Mouse (Mus musculus): ENCODE data around the gene Grb7. TPM values are rescaled to one million over a fixed set of nuclear protein-coding genes. Genes with fewer than 3 reads are reported as not detected.

Grb7 gene
- polyA plus RNA-seq, 1 experiment from 2014 or later: 4.4 TPM

DNA sequence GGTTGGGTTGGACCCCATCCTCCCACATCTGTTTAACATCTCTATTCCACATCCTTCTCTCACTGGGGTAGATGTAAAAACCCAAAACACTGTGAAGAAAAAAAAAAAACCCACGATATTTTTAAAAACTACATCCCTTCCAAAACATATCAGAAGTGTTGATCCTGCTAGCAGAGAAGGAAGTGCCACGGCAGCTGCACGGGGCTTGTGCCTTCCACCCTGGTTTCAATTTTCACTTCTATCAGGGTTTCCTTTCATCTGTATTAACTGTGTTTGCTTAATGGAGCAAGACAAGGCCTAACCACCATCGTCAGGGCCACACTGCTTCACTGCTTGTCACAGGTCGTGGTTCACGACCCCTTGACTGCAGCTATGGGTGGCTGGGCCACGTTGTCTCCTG, 46.8 kb downstream of the Grb7 start:
- no peaks in the 10 kb centered on the region for H3K36me3 ChIP-seq
- no peak overlapping the region for H3K9ac ChIP-seq
- 9% methylated on average over 7 of the region's 7 CpGs for WGBS
- H3K9me3 ChIP-seq (replicated peaks): no peaks in the 10 kb centered on the region
- no peak overlapping the region for H3K27ac ChIP-seq
- ATAC-seq (ENCODE audit: low FRiP score): no peak
- H3K27me3 ChIP-seq: 0 out of 2 replicates have a peak, but pooled peaks cover 4% of the 10 kb centered on the region
- no peak overlapping the region for H3K4me2 ChIP-seq (replicated peaks)
- H3K4me3 ChIP-seq: no peak overlapping the region
- H3K4me1 ChIP-seq: peaks cover 16% of the 10 kb centered on the region

- no peak overlapping the region for H3K4me2 ChIP-seq (replicated peaks)
- H3K9ac ChIP-seq: no peak overlapping the region
- H3K4me1 ChIP-seq: peaks cover 16% of the 10 kb centered on the region
- 0 out of 2 replicates have a peak, but pooled peaks cover 4% of the 10 kb centered on the region for H3K27me3 ChIP-seq
- no peak overlapping the region for H3K4me3 ChIP-seq
- WGBS: 52% methylated on average over 9 of the region's 9 CpGs
- no peak for ATAC-seq (ENCODE audit: low FRiP score)
- no peaks in the 10 kb centered on the region for H3K9me3 ChIP-seq (replicated peaks)
- H3K36me3 ChIP-seq: no peaks in the 10 kb centered on the region
- H3K27ac ChIP-seq: no peak overlapping the region
Observed at GRCm38 (mm10) chr11:98493394-98493793, 47.2 kb downstream of the Grb7 start.

DNA sequence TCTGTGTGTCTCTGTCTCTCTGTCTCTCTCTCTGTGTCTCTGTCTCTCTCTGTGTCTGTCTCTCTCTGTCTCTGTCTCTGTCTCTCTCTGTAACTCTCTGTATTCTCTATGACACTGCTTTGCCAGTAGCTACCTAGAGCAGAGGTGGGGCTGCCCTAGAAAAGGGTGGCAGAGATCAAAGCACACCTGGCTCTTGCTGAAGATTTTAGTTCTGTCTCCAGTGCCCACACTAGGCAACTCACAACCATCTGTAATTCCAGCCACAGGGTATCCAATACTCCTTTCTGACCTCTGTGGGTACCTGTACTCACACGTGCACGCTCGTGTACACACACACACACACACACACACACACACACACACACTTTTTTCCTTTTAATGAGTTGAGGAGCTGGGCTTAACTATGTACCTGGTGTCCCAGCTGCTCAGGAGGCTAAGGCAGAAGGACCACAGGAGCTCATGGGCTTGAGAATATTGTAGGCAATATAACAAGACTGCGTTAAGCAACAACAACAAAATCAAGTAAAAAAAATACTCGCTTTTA, 49.1 kb downstream of the Grb7 start:
- Histone ChIP-seq H3K27ac (no peak overlapping the region), H3K4me3 (no peak overlapping the region), H3K27me3 (0 out of 2 replicates have a peak, but pooled peaks cover 4% of the 10 kb centered on the region), H3K9me3 (replicated peaks) (no peaks in the 10 kb centered on the region), H3K9ac (no peak overlapping the region), H3K4me2 (replicated peaks) (no peak overlapping the region), H3K36me3 (no peaks in the 10 kb centered on the region), H3K4me1 (peaks cover 10% of the 10 kb centered on the region)
- WGBS: 81% methylated on average over 5 of the region's 5 CpGs
- ATAC-seq (ENCODE audit: low FRiP score): no peak

DNA sequence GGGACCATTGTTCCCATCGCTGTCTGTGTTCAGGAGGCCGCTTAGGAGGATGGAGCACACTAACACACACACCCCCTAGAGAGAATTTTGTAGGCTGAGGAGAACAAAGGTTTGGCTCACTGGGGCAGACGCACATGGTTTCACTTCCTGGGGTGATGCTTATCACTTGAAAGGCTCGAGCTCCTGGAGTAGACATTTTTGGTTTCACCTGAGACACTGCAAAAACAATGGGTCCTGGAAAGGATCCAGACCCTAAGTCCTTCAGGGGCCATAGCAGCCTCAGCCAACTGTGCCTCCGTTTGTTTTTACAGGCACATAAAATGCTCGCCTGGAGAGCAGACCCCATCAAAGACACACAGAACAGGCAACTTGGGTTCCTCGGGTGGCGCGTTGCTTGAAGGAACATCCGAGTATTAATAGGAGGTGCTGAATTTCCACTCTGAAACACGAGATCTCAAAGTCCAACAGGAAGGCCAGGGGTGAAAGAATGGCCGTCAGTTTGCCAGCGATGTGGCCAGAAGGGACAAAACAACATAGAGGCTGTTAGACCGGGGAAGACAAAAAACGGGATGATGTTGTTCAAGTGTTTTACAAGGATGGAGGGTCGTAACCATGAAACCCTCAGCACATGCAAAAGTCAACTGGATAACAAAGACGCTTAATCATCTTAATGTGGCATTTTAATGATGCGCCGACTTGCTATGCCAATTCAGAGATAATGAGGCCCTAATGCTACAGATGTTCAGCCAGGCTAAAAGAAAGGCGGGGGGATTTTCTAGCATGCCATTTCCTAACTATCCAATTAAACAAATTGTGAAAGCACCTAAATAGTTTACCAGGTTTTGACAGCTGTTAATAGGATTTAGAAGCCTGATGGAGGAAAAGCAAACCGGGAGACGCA, 51.4 kb downstream of the Grb7 start:
- no peak for ATAC-seq (ENCODE audit: low FRiP score)
- Histone ChIP-seq H3K4me1 (peaks cover 10% of the 10 kb centered on the region), H3K9me3 (replicated peaks) (no peaks in the 10 kb centered on the region), H3K4me3 (no peak overlapping the region), H3K9ac (no peak overlapping the region), H3K36me3 (no peaks in the 10 kb centered on the region), H3K27ac (0 out of 2 replicates have a peak overlapping the region, but pooled peaks have one; percentile 52), H3K4me2 (replicated peaks) (0 out of 2 replicates have a peak overlapping the region, but pooled peaks have one; percentile 8), H3K27me3 (0 out of 2 replicates have a peak, but pooled peaks cover 7% of the 10 kb centered on the region)
- 47% methylated on average over 22 of the region's 22 CpGs for WGBS

DNA sequence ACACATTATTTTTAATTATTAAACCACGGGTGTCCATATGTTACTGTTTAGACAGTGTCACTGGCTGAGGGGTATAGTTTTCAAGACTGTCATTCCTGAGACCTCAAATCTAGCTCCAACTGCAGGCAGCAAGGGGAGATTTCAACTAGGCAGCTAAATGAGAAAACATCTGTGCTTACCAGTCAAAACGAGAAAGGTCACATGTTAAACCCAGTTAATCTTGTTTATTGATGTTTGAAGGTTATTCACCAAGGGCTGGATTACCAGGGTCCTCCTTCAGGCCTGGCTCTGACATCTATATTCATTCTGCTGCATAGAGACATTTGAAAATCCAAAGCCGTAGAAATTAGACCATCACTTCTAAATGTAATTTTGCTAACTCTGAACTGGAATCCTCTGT, 58.7 kb downstream of the Grb7 start:
- no peak overlapping the region for H3K27ac ChIP-seq
- no peaks in the 10 kb centered on the region for H3K36me3 ChIP-seq
- no peaks in the 10 kb centered on the region for H3K4me1 ChIP-seq
- no peak overlapping the region for H3K9ac ChIP-seq
- 0 out of 2 replicates have a peak, but pooled peaks cover 4% of the 10 kb centered on the region for H3K27me3 ChIP-seq
- 73% methylated on average over 3 of the region's 3 CpGs for WGBS
- no peaks in the 10 kb centered on the region for H3K9me3 ChIP-seq (replicated peaks)
- H3K4me2 ChIP-seq (replicated peaks): no peak overlapping the region
- H3K4me3 ChIP-seq: no peak overlapping the region
- ATAC-seq (ENCODE audit: low FRiP score): no peak

Other genes with a start within 250 kb of the Grb7 start
- gene Cdk12, start 243.3 kb upstream of the Grb7 start, polyA plus RNA-seq (2016; fragmentation: Nextera tagmentation; extraction: Ambion mirVana): 14.6 and 15.1 TPM in 2 replicates
- 7.2 and 10.2 TPM in 2 replicates for gene Neurod2, start 116.7 kb upstream of the Grb7 start, polyA plus RNA-seq (2016; fragmentation: Nextera tagmentation; extraction: Ambion mirVana)
- 0.37 and 0.52 TPM in 2 replicates for gene Ppp1r1b, start 98.0 kb upstream of the Grb7 start, polyA plus RNA-seq (2016; fragmentation: Nextera tagmentation; extraction: Ambion mirVana)
- 49.0 and 50.0 TPM in 2 replicates for gene Stard3, start 88.0 kb upstream of the Grb7 start, polyA plus RNA-seq (2016; fragmentation: Nextera tagmentation; extraction: Ambion mirVana)
- 0.31 and 1.7 TPM in 2 replicates for gene Tcap, start 62.6 kb upstream of the Grb7 start, polyA plus RNA-seq (2016; fragmentation: Nextera tagmentation; extraction: Ambion mirVana)
- 1.0 and 1.1 TPM in 2 replicates for gene Pnmt, start 59.9 kb upstream of the Grb7 start, polyA plus RNA-seq (2016; fragmentation: Nextera tagmentation; extraction: Ambion mirVana)
- 9.1 and 10.2 TPM in 2 replicates for gene Pgap3, start 45.9 kb upstream of the Grb7 start, polyA plus RNA-seq (2016; fragmentation: Nextera tagmentation; extraction: Ambion mirVana)
- gene Erbb2, start 33.9 kb upstream of the Grb7 start, polyA plus RNA-seq (2016; fragmentation: Nextera tagmentation; extraction: Ambion mirVana): 25.9 and 26.9 TPM in 2 replicates
- 158 and 159 TPM in 2 replicates for gene Mien1, start 7.4 kb upstream of the Grb7 start, polyA plus RNA-seq (2016; fragmentation: Nextera tagmentation; extraction: Ambion mirVana)
- gene Ikzf3, start 99.6 kb downstream of the Grb7 start, polyA plus RNA-seq (2016; fragmentation: Nextera tagmentation; extraction: Ambion mirVana): 0.09 TPM in 1 of 2 replicates, not detected in the other
- gene Zpbp2, start 104.7 kb downstream of the Grb7 start, polyA plus RNA-seq (2016; fragmentation: Nextera tagmentation; extraction: Ambion mirVana): 0.17 and 0.38 TPM in 2 replicates
- gene Ormdl3, start 141.0 kb downstream of the Grb7 start, polyA plus RNA-seq (2016; fragmentation: Nextera tagmentation; extraction: Ambion mirVana): 69.8 and 71.4 TPM in 2 replicates
- not detected in 2 replicates for gene Lrrc3c, start 151.9 kb downstream of the Grb7 start, polyA plus RNA-seq (2016; fragmentation: Nextera tagmentation; extraction: Ambion mirVana)
- 0.49 and 0.55 TPM in 2 replicates for gene Gm12355, start 179.3 kb downstream of the Grb7 start, polyA plus RNA-seq (2016; fragmentation: Nextera tagmentation; extraction: Ambion mirVana)
- not detected in 2 replicates for gene Gsdma3, start 180.0 kb downstream of the Grb7 start, polyA plus RNA-seq (2016; fragmentation: Nextera tagmentation; extraction: Ambion mirVana)
- not detected in 2 replicates for gene Gsdma2, start 200.4 kb downstream of the Grb7 start, polyA plus RNA-seq (2016; fragmentation: Nextera tagmentation; extraction: Ambion mirVana)
- not detected in 2 replicates for gene Gsdma, start 218.0 kb downstream of the Grb7 start, polyA plus RNA-seq (2016; fragmentation: Nextera tagmentation; extraction: Ambion mirVana)
- gene Psmd3, start 236.2 kb downstream of the Grb7 start, polyA plus RNA-seq (2016; fragmentation: Nextera tagmentation; extraction: Ambion mirVana): 222 and 226 TPM in 2 replicates